Mouse (Mus musculus): ENCODE measurements at regions not wholly inside any gene's neighbourhood (a gene's known extent, or its start where the extent isn't known, plus 50 kb on each side); places are given as distances from the start of the nearest gene placed in this dataset.

GRCm38 (mm10) chr10:98718706-98719105, 195.5 kb upstream of the Atp2b1 start:
- DNase-seq (ENCODE audit: low spot score) (no peak), ATAC-seq (ENCODE audit: extremely low read depth, insufficient number of reproducible peaks, low FRiP score, poor library complexity, severe bottlenecking) (peak; percentile 64)
- Histone ChIP-seq H3K27me3 (ENCODE audit: insufficient read depth, low read length) (no peaks in the 10 kb centered on the region), H3K4me3 (ENCODE audit: low read depth, low read length) (no peak overlapping the region), H3K9me3 (replicated peaks) (no peaks in the 10 kb centered on the region), H3K4me1 (ENCODE audit: insufficient read depth, low read depth, low read length) (peaks cover 58% of the 10 kb centered on the region), H3K36me3 (replicated peaks) (no peaks in the 10 kb centered on the region)
- TF ChIP-seq CTCF (IDR thresholded peaks at IDR 0.05; ENCODE audit: low read depth, low read length): no peak
- no peak for TF ChIP-seq TAL1 (conservative IDR thresholded peaks at IDR 0.05; ENCODE audit: low read depth, low read length)
- TF ChIP-seq POLR2AphosphoS5 (IDR thresholded peaks at IDR 0.05; ENCODE audit: insufficient replicate concordance, low read depth, low read length): no peak
- TF ChIP-seq GATA2 (IDR thresholded peaks at IDR 0.05; ENCODE audit: borderline replicate concordance, low read depth, low read length): no peak
- no peak for TF ChIP-seq GATA1 (IDR thresholded peaks at IDR 0.05; ENCODE audit: borderline replicate concordance, low read length)

GRCm38 (mm10) chr10:98720256-98721005, 193.8 kb upstream of the Atp2b1 start:
- peaks cover 69% of the 10 kb centered on the region for H3K4me1 ChIP-seq (ENCODE audit: insufficient read depth, low read depth, low read length)
- no peaks in the 10 kb centered on the region for H3K9me3 ChIP-seq (replicated peaks)
- DNase-seq (ENCODE audit: low spot score) (no peak), ATAC-seq (ENCODE audit: extremely low read depth, insufficient number of reproducible peaks, low FRiP score, poor library complexity, severe bottlenecking) (peak; percentile 74)
- H3K4me3 ChIP-seq (ENCODE audit: low read depth, low read length): peak overlapping the region; percentile 14; the same call in 1 of the 2 replicates
- H3K27me3 ChIP-seq (ENCODE audit: insufficient read depth, low read length): no peaks in the 10 kb centered on the region
- TF ChIP-seq GATA2 (IDR thresholded peaks at IDR 0.05; ENCODE audit: borderline replicate concordance, low read depth, low read length) (no peak), TAL1 (conservative IDR thresholded peaks at IDR 0.05; ENCODE audit: low read depth, low read length) (peak; percentile 36)
- H3K36me3 ChIP-seq (replicated peaks): no peaks in the 10 kb centered on the region

- no peaks in the 10 kb centered on the region for H3K36me3 ChIP-seq (replicated peaks)
- DNase-seq (ENCODE audit: low spot score): no peak
- 0 out of 2 replicates have a peak, but pooled peaks have one; percentile 38 for ATAC-seq (ENCODE audit: extremely low read depth, insufficient number of reproducible peaks, low FRiP score, poor library complexity, severe bottlenecking)
- no peaks in the 10 kb centered on the region for H3K9me3 ChIP-seq (replicated peaks)
- H3K4me1 ChIP-seq (ENCODE audit: insufficient read depth, low read depth, low read length): peaks cover 55% of the 10 kb centered on the region
- H3K4me3 ChIP-seq (ENCODE audit: low read depth, low read length): no peak overlapping the region
- no peak for TF ChIP-seq CTCF (IDR thresholded peaks at IDR 0.05; ENCODE audit: low read depth, low read length)
- no peak for TF ChIP-seq POLR2AphosphoS5 (IDR thresholded peaks at IDR 0.05; ENCODE audit: insufficient replicate concordance, low read depth, low read length)
- H3K27me3 ChIP-seq (ENCODE audit: insufficient read depth, low read length): no peaks in the 10 kb centered on the region
These were observed 189.1 kb upstream of the Atp2b1 start for GRCm38 (mm10) chr10:98725110-98725509.

GRCm38 (mm10) chr10:98727130-98727529, 187.1 kb upstream of the Atp2b1 start:
- H3K9me3 ChIP-seq (replicated peaks): no peaks in the 10 kb centered on the region
- H3K27me3 ChIP-seq (ENCODE audit: insufficient read depth, low read length): no peaks in the 10 kb centered on the region
- TF ChIP-seq GATA2 (IDR thresholded peaks at IDR 0.05; ENCODE audit: borderline replicate concordance, low read depth, low read length) (no peak), POLR2AphosphoS5 (IDR thresholded peaks at IDR 0.05; ENCODE audit: insufficient replicate concordance, low read depth, low read length) (no peak), TAL1 (conservative IDR thresholded peaks at IDR 0.05; ENCODE audit: low read depth, low read length) (no peak), GATA1 (IDR thresholded peaks at IDR 0.05; ENCODE audit: borderline replicate concordance, low read length) (no peak), CTCF (IDR thresholded peaks at IDR 0.05; ENCODE audit: low read depth, low read length) (no peak)
- H3K4me3 ChIP-seq (ENCODE audit: low read depth, low read length): no peak overlapping the region
- ATAC-seq (ENCODE audit: extremely low read depth, insufficient number of reproducible peaks, low FRiP score, poor library complexity, severe bottlenecking): no peak
- H3K36me3 ChIP-seq (replicated peaks): no peaks in the 10 kb centered on the region
- H3K4me1 ChIP-seq (ENCODE audit: insufficient read depth, low read depth, low read length): peaks cover 43% of the 10 kb centered on the region
- DNase-seq (ENCODE audit: low spot score): no peak

GRCm38 (mm10) chr10:98728396-98729030, 185.7 kb upstream of the Atp2b1 start:
- Histone ChIP-seq H3K27me3 (ENCODE audit: insufficient read depth, low read length) (no peaks in the 10 kb centered on the region), H3K9me3 (replicated peaks) (no peaks in the 10 kb centered on the region), H3K4me3 (ENCODE audit: low read depth, low read length) (no peak overlapping the region), H3K4me1 (ENCODE audit: insufficient read depth, low read depth, low read length) (peaks cover 47% of the 10 kb centered on the region), H3K36me3 (replicated peaks) (no peaks in the 10 kb centered on the region)
- TF ChIP-seq GATA2 (IDR thresholded peaks at IDR 0.05; ENCODE audit: borderline replicate concordance, low read depth, low read length): no peak
- TF ChIP-seq GATA1 (IDR thresholded peaks at IDR 0.05; ENCODE audit: borderline replicate concordance, low read length): no peak
- no peak for TF ChIP-seq CTCF (IDR thresholded peaks at IDR 0.05; ENCODE audit: low read depth, low read length)
- TF ChIP-seq TAL1 (conservative IDR thresholded peaks at IDR 0.05; ENCODE audit: low read depth, low read length): no peak
- TF ChIP-seq POLR2AphosphoS5 (IDR thresholded peaks at IDR 0.05; ENCODE audit: insufficient replicate concordance, low read depth, low read length): no peak
- ATAC-seq (ENCODE audit: extremely low read depth, insufficient number of reproducible peaks, low FRiP score, poor library complexity, severe bottlenecking): no peak; the same call in 1 of the 2 replicates
- DNase-seq (ENCODE audit: low spot score): no peak

GRCm38 (mm10) chr10:98733950-98734585, 180.1 kb upstream of the Atp2b1 start:
- no peaks in the 10 kb centered on the region for H3K9me3 ChIP-seq (replicated peaks)
- ATAC-seq (ENCODE audit: extremely low read depth, insufficient number of reproducible peaks, low FRiP score, poor library complexity, severe bottlenecking): no peak
- DNase-seq (ENCODE audit: low spot score): no peak
- H3K4me3 ChIP-seq (ENCODE audit: low read depth, low read length): no peak overlapping the region
- TF ChIP-seq GATA2 (IDR thresholded peaks at IDR 0.05; ENCODE audit: borderline replicate concordance, low read depth, low read length) (no peak), POLR2AphosphoS5 (IDR thresholded peaks at IDR 0.05; ENCODE audit: insufficient replicate concordance, low read depth, low read length) (no peak), CTCF (IDR thresholded peaks at IDR 0.05; ENCODE audit: low read depth, low read length) (no peak), GATA1 (IDR thresholded peaks at IDR 0.05; ENCODE audit: borderline replicate concordance, low read length) (no peak), TAL1 (conservative IDR thresholded peaks at IDR 0.05; ENCODE audit: low read depth, low read length) (no peak)
- H3K4me1 ChIP-seq (ENCODE audit: insufficient read depth, low read depth, low read length): peaks cover 32% of the 10 kb centered on the region
- H3K36me3 ChIP-seq (replicated peaks): no peaks in the 10 kb centered on the region
- H3K27me3 ChIP-seq (ENCODE audit: insufficient read depth, low read length): no peaks in the 10 kb centered on the region
